Comparison of ENCODE assay signal across 17 mouse cellular contexts in the genomic region with DNA sequence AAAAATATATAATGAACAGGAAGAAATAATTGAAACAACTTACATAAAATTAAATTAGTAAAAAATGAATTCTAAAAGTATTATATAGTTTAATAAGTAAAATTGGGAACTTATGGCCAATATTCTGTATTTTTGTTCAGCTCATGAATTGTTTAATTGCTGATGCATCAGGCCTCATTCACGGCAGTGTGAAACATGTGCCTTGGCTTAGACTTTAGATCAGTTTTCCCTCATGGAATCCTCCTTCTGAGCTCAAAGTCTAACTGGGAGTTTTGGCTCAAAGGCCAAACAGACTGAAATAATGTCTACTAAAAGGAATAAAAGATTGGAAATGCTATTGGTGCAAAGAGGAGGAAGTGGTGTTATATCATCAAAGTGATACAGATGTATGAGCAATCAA.
"Had no signal": no experiment of that assay in that cellular context is flagged by ENCODE, and none has a peak within 500 bp of the region (broad histone marks: within the 10 kb centered on the region; RNA-seq: fewer than 3 reads in every experiment).

No protein-coding gene starts in this region.

- DNase-seq: liver, postnatal 0 days; lung, adult 2 months; lung, postnatal 14 days; lung, postnatal 36 days; midbrain, embryonic 14.5 days; right cerebral cortex, postnatal 14 days; thymus, adult 2 months; thymus, postnatal 25 days; thymus, postnatal 4 days had no signal

- H3K9me3 ChIP-seq: lung, embryonic 15.5 days; midbrain, embryonic 12.5 days; neural tube, embryonic 12.5 days; stomach, embryonic 15.5 days had no signal

- ATAC-seq: liver, postnatal 0 days; lung, postnatal 0 days had no signal

- H3K4me3 ChIP-seq: lung, embryonic 15.5 days; megakaryocyte, embryonic 14.5 days; midbrain, embryonic 12.5 days; neural tube, embryonic 12.5 days; stomach, embryonic 15.5 days had no signal

- H3K4me2 ChIP-seq: lung, embryonic 15.5 days; midbrain, embryonic 12.5 days; neural tube, embryonic 12.5 days; stomach, embryonic 15.5 days had no signal

- H3K36me3 ChIP-seq: lung, embryonic 15.5 days; midbrain, embryonic 12.5 days; neural tube, embryonic 12.5 days; stomach, embryonic 15.5 days had no signal

- H3K27ac ChIP-seq: lung, embryonic 15.5 days; macrophage; midbrain, embryonic 12.5 days; neural tube, embryonic 12.5 days; stomach, embryonic 15.5 days; stomach, postnatal 0 days had no signal

- H3K9ac ChIP-seq: liver, postnatal 0 days; lung, embryonic 15.5 days; midbrain, embryonic 12.5 days; neural tube, embryonic 12.5 days; stomach, embryonic 15.5 days had no signal
